Mouse (Mus musculus) liver, adult 2 months (tissue): Measurements from ENCODE around the gene Ak5. TPM values are rescaled to one million over a fixed set of nuclear protein-coding genes. Genes with fewer than 3 reads are reported as not detected.

Experiments used
- DNase-seq: peaks from one replicate; pipeline ENCODE4 v3.0.0-alpha.2; 2011; ENCODE audit warnings: low read depth, low spot score; ENCODE audit errors: extremely low read depth
- H3K27ac ChIP-seq: fragments of 200-500 bp; replicated peaks from 2 replicates; pipeline ENCODE4 v1.5.1; 2012; ENCODE audit warnings: low read depth, mild to moderate bottlenecking, control low read depth, inconsistent platforms, low read length; ENCODE audit not compliant: insufficient read depth
- H3K27me3 ChIP-seq: fragments of 200-500 bp; 2 replicates; pipeline ENCODE4 v1.6.1; 2012; ENCODE audit warnings: mild to moderate bottlenecking, moderate library complexity, low read length, inconsistent platforms; ENCODE audit not compliant: control insufficient read depth, insufficient read depth
- H3K36me3 ChIP-seq: fragments of 200-500 bp; 2 replicates; pipeline ENCODE4 v1.6.1; 2012; ENCODE audit warnings: low read length, inconsistent platforms; ENCODE audit not compliant: control insufficient read depth, insufficient read depth
- H3K4me1 ChIP-seq: fragments of 200-500 bp; 2 replicates; pipeline ENCODE4 v1.6.1; 2011; ENCODE audit warnings: low read length; ENCODE audit not compliant: control insufficient read depth, insufficient read depth
- H3K4me3 ChIP-seq: fragments of 200-500 bp; 2 replicates; pipeline ENCODE4 v1.5.1; 2011; ENCODE audit warnings: low read depth, mild to moderate bottlenecking, control low read depth, low read length, moderate library complexity; ENCODE audit not compliant: insufficient read depth
- H3K79me2 ChIP-seq: fragments of 200-500 bp; 2 replicates; pipeline ENCODE4 v1.6.1; 2012; ENCODE audit warnings: inconsistent platforms, mild to moderate bottlenecking, low read length, moderate library complexity; ENCODE audit not compliant: control insufficient read depth, insufficient read depth
- H3K9ac ChIP-seq: fragments of 200-500 bp; 2 replicates; pipeline ENCODE4 v1.6.1; 2012; ENCODE audit warnings: low read depth, mild to moderate bottlenecking, control low read depth, inconsistent platforms, low read length
- CTCF ChIP-seq: fragments of 200-500 bp; IDR thresholded peaks from 2 replicates; pipeline ENCODE4 v1.5.1; 2011; ENCODE audit warnings: low read depth, low read length, control low read depth
- POLR2A ChIP-seq: fragments of 200-500 bp; IDR thresholded peaks from 2 replicates; pipeline ENCODE4 v1.6.1; 2011; ENCODE audit warnings: low read length, control low read depth; ENCODE audit not compliant: insufficient read depth; ENCODE audit errors: extremely low read depth
- WGBS: fragments of 180-500 bp; shearing (Covaris S2); methylation state at CpG from one replicate; pipeline ENCODE4 v1.1.7; 2018; 5-methylcytosine and 5-hydroxymethylcytosine counted together
- polyA plus RNA-seq: library from polyadenylated mRNA; depleted of rRNA; stranded (reverse); fragments of >200 nt; gene quantifications from 2 replicates; pipeline ENCODE4 v1.2.3, GENCODE M21; 2012; rRNA removed
- total RNA-seq: library from RNA; depleted of rRNA; stranded (reverse); fragments of >200 nt; gene quantifications from 2 replicates; pipeline ENCODE4 v1.2.3, GENCODE M21; 2014; rRNA removed

Gene Ak5
- 0.07 TPM in 1 of 2 replicates, not detected in the other for total RNA-seq
- 0.12 TPM in 1 of 2 replicates, not detected in the other for polyA plus RNA-seq

DNA sequence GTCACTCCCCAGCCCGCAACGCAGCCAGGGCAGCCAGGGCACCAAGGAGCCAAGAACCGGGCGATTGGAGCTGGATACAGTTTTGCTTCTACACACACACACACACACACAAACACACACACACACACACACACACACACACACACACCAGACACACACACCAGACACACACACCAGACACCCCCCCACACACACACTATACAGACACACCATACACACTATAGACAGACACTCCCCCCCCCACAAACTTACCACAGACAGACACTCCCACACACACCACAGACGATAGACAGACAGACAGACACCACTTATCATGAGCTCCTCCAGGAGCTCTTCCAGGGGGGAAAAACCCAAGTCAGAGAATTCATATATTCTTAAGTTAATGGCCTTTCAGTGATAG, at the start of gene Ak5:
Gene Ak5 (minus strand): TSS at position 122 of the 400 bp plus-strand sequence.
- no peaks in the 10 kb centered on the region for H3K36me3 ChIP-seq
- H3K79me2 ChIP-seq: no peaks in the 10 kb centered on the region
- H3K4me1 ChIP-seq: no peaks in the 10 kb centered on the region
- H3K27me3 ChIP-seq: peaks cover 8% of the 10 kb centered on the region
- H3K9ac ChIP-seq: no peak within 1 kb of the TSS
- WGBS: 18% methylated on average over 1 of the region's 5 CpGs
- H3K27ac ChIP-seq: no peak within 1 kb of the TSS
- TF ChIP-seq POLR2A (no peak), CTCF (no peak)
- no peak within 1 kb of the TSS for H3K4me3 ChIP-seq
- DNase-seq: no peak

DNA sequence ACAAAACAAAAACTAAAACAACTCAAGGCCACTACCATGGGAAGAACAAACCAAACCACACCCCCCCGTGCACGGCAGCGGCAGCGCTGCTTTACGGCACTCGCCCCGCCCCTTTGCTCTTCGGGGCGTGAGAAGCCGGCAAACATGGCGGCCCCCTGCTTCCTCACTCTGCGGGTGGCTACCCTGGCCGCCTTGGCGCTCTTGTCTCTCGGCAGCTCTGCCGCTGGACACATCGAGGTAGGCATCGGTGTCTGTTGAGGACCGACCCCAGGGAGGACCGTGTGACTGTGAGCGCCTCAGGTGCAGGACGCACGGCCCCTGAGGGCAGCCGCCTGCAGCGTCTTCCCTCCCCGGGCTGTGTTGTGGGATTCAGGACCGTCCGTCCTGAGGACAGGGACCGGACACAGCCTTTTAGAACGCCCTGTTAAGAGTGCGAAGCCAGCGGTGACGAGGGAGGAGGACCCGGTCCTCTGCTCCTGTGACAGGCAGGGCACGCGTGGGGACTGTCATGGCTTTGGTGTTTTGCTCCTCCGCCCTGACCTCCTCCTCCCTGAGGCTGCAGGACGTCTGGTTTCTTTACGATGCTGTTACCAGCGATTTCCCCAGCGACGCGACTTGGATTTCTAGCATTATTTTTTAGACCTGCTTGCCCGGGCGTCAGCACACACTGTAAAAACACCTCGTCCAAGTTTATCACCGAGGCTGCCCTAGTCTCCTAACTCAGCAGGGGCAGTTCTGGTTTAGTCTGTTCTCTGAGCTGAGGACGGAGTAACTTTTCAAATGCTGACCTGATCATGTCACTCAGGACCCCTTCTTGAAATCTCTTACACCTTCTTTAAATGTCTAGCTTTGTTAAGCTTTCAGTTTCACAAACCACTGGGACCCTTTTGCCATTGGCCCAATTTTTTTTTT, 46.1 kb upstream of the Ak5 start, which contains the start of gene Pigk:
Gene Pigk (plus strand): TSS at position 110 of the 912 bp plus-strand sequence.
- WGBS: under 1% methylated on average over 48 of the region's 48 CpGs
- no peaks in the 10 kb centered on the region for H3K27me3 ChIP-seq
- no peaks in the 10 kb centered on the region; the same call in 1 of the 2 replicates for H3K4me1 ChIP-seq
- H3K36me3 ChIP-seq: no peaks in the 10 kb centered on the region
- peak; percentile 72 for DNase-seq
- peaks cover 5% of the 10 kb centered on the region; the same call in 1 of the 2 replicates for H3K79me2 ChIP-seq
- no peak within 1 kb of the TSS for H3K27ac ChIP-seq
- peak; percentile 29; the same call in 1 of the 2 replicates for TF ChIP-seq POLR2A
- TF ChIP-seq CTCF: no peak
- peak within 1 kb of the TSS; percentile 87 for H3K9ac ChIP-seq
- peak within 1 kb of the TSS; percentile 91 for H3K4me3 ChIP-seq

DNA sequence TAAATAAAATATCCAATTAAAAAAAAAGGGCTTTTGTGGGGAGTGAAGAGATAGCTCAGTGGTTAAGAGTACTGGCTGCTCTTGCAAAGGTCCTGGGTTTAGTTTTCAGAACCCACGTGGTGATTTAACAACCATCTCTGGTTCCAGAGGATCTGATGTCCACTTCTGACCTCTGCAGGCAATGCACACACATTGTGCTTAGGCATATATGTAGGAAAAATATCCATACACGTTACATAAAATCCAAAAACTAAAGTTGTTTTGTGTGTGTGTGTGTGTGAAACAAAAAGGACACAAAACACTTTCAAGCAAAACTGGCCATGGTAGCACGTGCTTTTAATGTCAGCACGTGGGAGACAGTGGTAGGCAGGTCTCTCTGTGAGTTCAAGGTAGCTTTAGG, 44.8 kb upstream of the Ak5 start:
- WGBS: 79% methylated on average over 4 of the region's 4 CpGs
- no peak overlapping the region for H3K9ac ChIP-seq

DNA sequence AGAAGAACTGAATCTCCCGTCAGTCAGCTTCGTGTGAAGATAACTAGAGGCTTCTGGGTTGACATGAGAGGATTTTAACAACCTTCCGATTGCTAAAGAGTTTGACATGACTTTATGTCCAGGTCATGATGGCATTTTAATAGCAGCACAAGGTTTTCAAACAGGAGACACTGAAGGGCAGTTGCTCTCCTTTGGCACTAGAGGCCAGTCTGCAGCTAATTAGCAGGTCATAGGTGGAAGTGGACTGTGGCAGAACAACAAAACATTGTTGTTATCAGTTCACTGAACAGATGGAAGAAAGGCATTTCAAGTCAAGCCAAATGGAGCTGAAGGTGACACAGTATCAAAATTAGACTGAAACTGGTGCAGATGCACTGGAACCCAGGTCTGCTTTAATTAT, 41.8 kb upstream of the Ak5 start:
- Histone ChIP-seq H3K9ac (no peak overlapping the region), H3K27ac (no peak overlapping the region), H3K36me3 (no peaks in the 10 kb centered on the region), H3K4me1 (no peaks in the 10 kb centered on the region; the same call in 1 of the 2 replicates), H3K4me3 (no peak overlapping the region), H3K27me3 (no peaks in the 10 kb centered on the region), H3K79me2 (0 out of 2 replicates have a peak, but pooled peaks cover under 1% of the 10 kb centered on the region)
- DNase-seq: no peak
- WGBS: 79% methylated on average over 3 of the region's 3 CpGs
- TF ChIP-seq CTCF (no peak), POLR2A (no peak)

More for the DNA sequence above, 44.8 kb upstream of the Ak5 start:
- no peaks in the 10 kb centered on the region for H3K36me3 ChIP-seq
- DNase-seq: no peak
- H3K4me3 ChIP-seq: no peak overlapping the region
- no peaks in the 10 kb centered on the region for H3K27me3 ChIP-seq
- no peak overlapping the region for H3K27ac ChIP-seq
- peaks cover 5% of the 10 kb centered on the region; the same call in 1 of the 2 replicates for H3K79me2 ChIP-seq
- H3K4me1 ChIP-seq: no peaks in the 10 kb centered on the region; the same call in 1 of the 2 replicates
- TF ChIP-seq POLR2A: no peak
- TF ChIP-seq CTCF: no peak

DNA sequence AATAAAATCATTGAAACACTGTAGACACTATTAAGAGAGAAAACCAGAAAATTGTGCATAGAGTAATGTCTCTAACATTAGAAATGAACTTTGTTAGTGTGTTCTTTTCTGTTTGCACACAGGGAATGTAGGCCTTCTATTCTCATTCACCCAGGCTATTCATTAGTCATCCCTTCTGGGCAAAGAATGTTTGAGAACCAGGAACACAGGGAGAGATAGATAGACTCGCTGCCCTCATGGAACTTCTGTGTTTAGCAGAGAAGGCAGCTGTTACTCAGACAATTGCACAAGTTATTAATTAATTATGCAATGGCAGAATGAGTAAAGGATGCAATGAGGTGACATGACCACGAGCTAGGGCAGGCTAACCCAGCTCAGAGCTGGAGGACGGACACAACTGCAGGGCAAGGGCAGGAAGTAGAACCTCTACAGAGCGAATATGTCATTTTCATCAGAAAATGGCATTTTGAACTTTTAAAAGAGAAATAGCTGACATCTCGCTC, 39.2 kb upstream of the Ak5 start:
- Histone ChIP-seq H3K4me3 (no peak overlapping the region), H3K4me1 (no peaks in the 10 kb centered on the region), H3K9ac (no peak overlapping the region), H3K79me2 (no peaks in the 10 kb centered on the region), H3K36me3 (no peaks in the 10 kb centered on the region), H3K27ac (no peak overlapping the region), H3K27me3 (no peaks in the 10 kb centered on the region)
- DNase-seq: peak; percentile 59
- TF ChIP-seq POLR2A (no peak), CTCF (no peak)
- WGBS: 69% methylated on average over 5 of the region's 5 CpGs
